Mouse (Mus musculus): ENCODE measurements around the gene Oasl2. TPM values are rescaled to one million over a fixed set of nuclear protein-coding genes. Genes with fewer than 3 reads are reported as not detected.

The Oasl2 gene
- total and polyA plus RNA-seq, 3 experiments: 0.33 TPM; not detected in 2

GRCm38 (mm10) chr5:114921551-114922365 lies 25.0 kb downstream of the Oasl2 start:
- Histone ChIP-seq H3K4me3 (ENCODE audit: low read depth, low read length) (peak overlapping the region; percentile 71), H3K9me3 (replicated peaks) (0 out of 2 replicates have a peak, but pooled peaks cover 2% of the 10 kb centered on the region), H3K4me1 (ENCODE audit: insufficient read depth, low read depth, low read length) (peaks cover 47% of the 10 kb centered on the region), H3K36me3 (replicated peaks) (peaks cover 32% of the 10 kb centered on the region), H3K27me3 (ENCODE audit: insufficient read depth, low read length) (peaks cover under 1% of the 10 kb centered on the region; the same call in 1 of the 2 replicates)
- ATAC-seq (ENCODE audit: extremely low read depth, insufficient number of reproducible peaks, low FRiP score, poor library complexity, severe bottlenecking) (peak; percentile 82), DNase-seq (ENCODE audit: low spot score) (peak; percentile 76)
- TF ChIP-seq CTCF (IDR thresholded peaks at IDR 0.05; ENCODE audit: low read depth, low read length): no peak
- TF ChIP-seq TAL1 (conservative IDR thresholded peaks at IDR 0.05; ENCODE audit: low read depth, low read length): peak; percentile 45; the same call in 1 of the 2 replicates

GRCm38 (mm10) chr5:114922366-114922731 lies 25.6 kb downstream of the Oasl2 start:
- H3K9me3 ChIP-seq (replicated peaks): 0 out of 2 replicates have a peak, but pooled peaks cover 2% of the 10 kb centered on the region
- DNase-seq (ENCODE audit: low spot score): no peak
- H3K27me3 ChIP-seq (ENCODE audit: insufficient read depth, low read length): peaks cover 3% of the 10 kb centered on the region; the same call in 1 of the 2 replicates
- ATAC-seq (ENCODE audit: extremely low read depth, insufficient number of reproducible peaks, low FRiP score, poor library complexity, severe bottlenecking): peak; percentile 54
- H3K36me3 ChIP-seq (replicated peaks): peaks cover 31% of the 10 kb centered on the region
- H3K4me1 ChIP-seq (ENCODE audit: insufficient read depth, low read depth, low read length): peaks cover 47% of the 10 kb centered on the region
- H3K4me3 ChIP-seq (ENCODE audit: low read depth, low read length): peak overlapping the region; percentile 44; the same call in 1 of the 2 replicates
- TF ChIP-seq POLR2AphosphoS5 (IDR thresholded peaks at IDR 0.05; ENCODE audit: insufficient replicate concordance, low read depth, low read length): no peak
- TF ChIP-seq GATA1 (IDR thresholded peaks at IDR 0.05; ENCODE audit: borderline replicate concordance, low read length): no peak
- no peak for TF ChIP-seq CTCF (IDR thresholded peaks at IDR 0.05; ENCODE audit: low read depth, low read length)
- no peak for TF ChIP-seq GATA2 (IDR thresholded peaks at IDR 0.05; ENCODE audit: borderline replicate concordance, low read depth, low read length)
- no peak for TF ChIP-seq TAL1 (conservative IDR thresholded peaks at IDR 0.05; ENCODE audit: low read depth, low read length)

GRCm38 (mm10) chr5:114922998-114923473 lies 26.3 kb downstream of the Oasl2 start, which contains the start of gene Oasl1:
Gene Oasl1 (plus strand): TSS chr5:114923240.
- peaks cover 9% of the 10 kb centered on the region for H3K27me3 ChIP-seq (ENCODE audit: insufficient read depth, low read length)
- DNase-seq (ENCODE audit: low spot score) (peak; percentile 17), ATAC-seq (ENCODE audit: extremely low read depth, insufficient number of reproducible peaks, low FRiP score, poor library complexity, severe bottlenecking) (no peak)
- H3K36me3 ChIP-seq (replicated peaks): peaks cover 32% of the 10 kb centered on the region
- H3K4me3 ChIP-seq (ENCODE audit: low read depth, low read length): peak within 1 kb of the TSS; percentile 53
- H3K9me3 ChIP-seq (replicated peaks): 0 out of 2 replicates have a peak, but pooled peaks cover 2% of the 10 kb centered on the region
- peaks cover 46% of the 10 kb centered on the region for H3K4me1 ChIP-seq (ENCODE audit: insufficient read depth, low read depth, low read length)
- TF ChIP-seq TAL1 (conservative IDR thresholded peaks at IDR 0.05; ENCODE audit: low read depth, low read length) (no peak), CTCF (IDR thresholded peaks at IDR 0.05; ENCODE audit: low read depth, low read length) (no peak), POLR2AphosphoS5 (IDR thresholded peaks at IDR 0.05; ENCODE audit: insufficient replicate concordance, low read depth, low read length) (no peak)

GRCm38 (mm10) chr5:114926153-114926684 lies 29.5 kb downstream of the Oasl2 start:
- no peak for DNase-seq (ENCODE audit: low spot score)

GRCm38 (mm10) chr5:114926753-114927152 lies 30.0 kb downstream of the Oasl2 start:
- H3K4me1 ChIP-seq (ENCODE audit: insufficient read depth, low read depth, low read length): peaks cover 25% of the 10 kb centered on the region
- H3K36me3 ChIP-seq (replicated peaks): peaks cover 41% of the 10 kb centered on the region
- no peak overlapping the region for H3K4me3 ChIP-seq (ENCODE audit: low read depth, low read length)
- DNase-seq (ENCODE audit: low spot score) (no peak), ATAC-seq (ENCODE audit: extremely low read depth, insufficient number of reproducible peaks, low FRiP score, poor library complexity, severe bottlenecking) (no peak)
- TF ChIP-seq TAL1 (conservative IDR thresholded peaks at IDR 0.05; ENCODE audit: low read depth, low read length) (no peak), GATA2 (IDR thresholded peaks at IDR 0.05; ENCODE audit: borderline replicate concordance, low read depth, low read length) (no peak), CTCF (IDR thresholded peaks at IDR 0.05; ENCODE audit: low read depth, low read length) (no peak)
- 0 out of 2 replicates have a peak, but pooled peaks cover 2% of the 10 kb centered on the region for H3K9me3 ChIP-seq (replicated peaks)
- H3K27me3 ChIP-seq (ENCODE audit: insufficient read depth, low read length): peaks cover 19% of the 10 kb centered on the region

More at GRCm38 (mm10) chr5:114926153-114926684, 29.5 kb downstream of the Oasl2 start:
- no peak for ATAC-seq (ENCODE audit: extremely low read depth, insufficient number of reproducible peaks, low FRiP score, poor library complexity, severe bottlenecking)
- TF ChIP-seq CTCF (IDR thresholded peaks at IDR 0.05; ENCODE audit: low read depth, low read length): no peak
- TF ChIP-seq TAL1 (conservative IDR thresholded peaks at IDR 0.05; ENCODE audit: low read depth, low read length): no peak
- no peak for TF ChIP-seq GATA1 (IDR thresholded peaks at IDR 0.05; ENCODE audit: borderline replicate concordance, low read length)
- TF ChIP-seq GATA2 (IDR thresholded peaks at IDR 0.05; ENCODE audit: borderline replicate concordance, low read depth, low read length): no peak
- no peak for TF ChIP-seq POLR2AphosphoS5 (IDR thresholded peaks at IDR 0.05; ENCODE audit: insufficient replicate concordance, low read depth, low read length)
- Histone ChIP-seq H3K4me1 (ENCODE audit: insufficient read depth, low read depth, low read length) (peaks cover 30% of the 10 kb centered on the region), H3K36me3 (replicated peaks) (peaks cover 38% of the 10 kb centered on the region), H3K4me3 (ENCODE audit: low read depth, low read length) (no peak overlapping the region), H3K9me3 (replicated peaks) (0 out of 2 replicates have a peak, but pooled peaks cover 2% of the 10 kb centered on the region), H3K27me3 (ENCODE audit: insufficient read depth, low read length) (peaks cover 19% of the 10 kb centered on the region)

GRCm38 (mm10) chr5:114931626-114932025 lies 34.9 kb downstream of the Oasl2 start:
- ATAC-seq (ENCODE audit: extremely low read depth, insufficient number of reproducible peaks, low FRiP score, poor library complexity, severe bottlenecking) (no peak), DNase-seq (ENCODE audit: low spot score) (no peak)
- Histone ChIP-seq H3K4me3 (ENCODE audit: low read depth, low read length) (no peak overlapping the region), H3K9me3 (replicated peaks) (no peaks in the 10 kb centered on the region), H3K4me1 (ENCODE audit: insufficient read depth, low read depth, low read length) (peaks cover 4% of the 10 kb centered on the region; the same call in 1 of the 2 replicates), H3K36me3 (replicated peaks) (peaks cover 71% of the 10 kb centered on the region), H3K27me3 (ENCODE audit: insufficient read depth, low read length) (peaks cover 33% of the 10 kb centered on the region)
- TF ChIP-seq GATA2 (IDR thresholded peaks at IDR 0.05; ENCODE audit: borderline replicate concordance, low read depth, low read length) (no peak), CTCF (IDR thresholded peaks at IDR 0.05; ENCODE audit: low read depth, low read length) (no peak), TAL1 (conservative IDR thresholded peaks at IDR 0.05; ENCODE audit: low read depth, low read length) (no peak)
